Mouse (Mus musculus) thymus, adult 2 months (tissue): ENCODE measurements around the gene E030025P04Rik.

ENCODE experiments used
- CTCF ChIP-seq: fragments of 200-500 bp; IDR thresholded peaks from 2 replicates; pipeline ENCODE4 v1.5.1; 2012; ENCODE audit warnings: mild to moderate bottlenecking, control low read depth, low read length, moderate library complexity, borderline replicate concordance; ENCODE audit not compliant: control insufficient read depth, poor library complexity, insufficient read depth; ENCODE audit errors: extremely low read depth
- POLR2A ChIP-seq: fragments of 200-500 bp; IDR thresholded peaks from 2 replicates; pipeline ENCODE4 v1.6.1; 2012; ENCODE audit warnings: mild to moderate bottlenecking, low read length, control low read depth, moderate library complexity; ENCODE audit not compliant: control insufficient read depth, poor library complexity, insufficient read depth; ENCODE audit errors: extremely low read depth

GRCm38 (mm10) chr11:109188235-109188634, 44.1 kb upstream of the E030025P04Rik start:
- TF ChIP-seq CTCF (no peak), POLR2A (no peak)
